Mouse (Mus musculus): ENCODE data around the gene Ddn.

The Ddn gene

DNA sequence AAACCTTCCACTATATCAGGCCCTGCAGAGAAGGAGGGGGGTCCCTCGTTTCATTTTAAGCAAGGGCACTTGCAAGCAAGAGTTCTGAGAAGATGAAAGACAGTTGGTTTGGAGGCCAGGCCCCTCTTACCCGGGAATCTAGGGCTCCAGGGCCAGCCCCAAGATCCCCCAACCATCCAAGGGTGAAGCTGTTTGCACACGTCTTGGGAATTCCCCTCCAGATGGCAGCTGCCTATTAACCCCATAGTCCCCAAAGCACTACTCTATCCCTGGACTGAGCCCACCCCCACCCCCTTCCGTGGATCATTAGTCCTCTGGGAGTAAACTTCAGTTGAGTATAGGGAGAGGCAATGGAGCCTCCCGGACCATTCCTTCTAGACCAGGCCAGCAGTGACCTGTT is 33.8 kb downstream of the Ddn start:
- DNase-seq (ENCODE audit: low spot score) = peak; percentile 21

DNA sequence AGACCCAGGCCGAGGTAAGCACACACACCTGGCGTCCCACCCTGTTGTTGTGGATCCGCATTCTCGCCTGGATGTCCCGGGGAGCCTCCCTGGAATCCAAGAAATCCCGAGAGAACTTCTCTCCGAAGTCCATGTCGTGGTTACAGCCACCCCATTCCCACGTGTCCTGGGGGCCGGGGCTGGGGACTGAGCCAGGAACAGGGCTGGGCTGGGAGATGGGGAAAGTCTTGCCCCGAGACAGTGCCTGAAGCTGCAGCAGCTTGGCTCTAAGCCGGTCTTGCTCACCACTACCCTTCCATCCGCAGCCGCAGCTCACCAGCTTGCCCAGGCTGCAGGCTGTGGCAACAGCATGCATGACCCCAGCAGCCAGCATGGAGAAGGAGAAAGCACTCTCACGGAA is 35.2 kb downstream of the Ddn start:
- DNase-seq (ENCODE audit: low spot score) = no peak

DNA sequence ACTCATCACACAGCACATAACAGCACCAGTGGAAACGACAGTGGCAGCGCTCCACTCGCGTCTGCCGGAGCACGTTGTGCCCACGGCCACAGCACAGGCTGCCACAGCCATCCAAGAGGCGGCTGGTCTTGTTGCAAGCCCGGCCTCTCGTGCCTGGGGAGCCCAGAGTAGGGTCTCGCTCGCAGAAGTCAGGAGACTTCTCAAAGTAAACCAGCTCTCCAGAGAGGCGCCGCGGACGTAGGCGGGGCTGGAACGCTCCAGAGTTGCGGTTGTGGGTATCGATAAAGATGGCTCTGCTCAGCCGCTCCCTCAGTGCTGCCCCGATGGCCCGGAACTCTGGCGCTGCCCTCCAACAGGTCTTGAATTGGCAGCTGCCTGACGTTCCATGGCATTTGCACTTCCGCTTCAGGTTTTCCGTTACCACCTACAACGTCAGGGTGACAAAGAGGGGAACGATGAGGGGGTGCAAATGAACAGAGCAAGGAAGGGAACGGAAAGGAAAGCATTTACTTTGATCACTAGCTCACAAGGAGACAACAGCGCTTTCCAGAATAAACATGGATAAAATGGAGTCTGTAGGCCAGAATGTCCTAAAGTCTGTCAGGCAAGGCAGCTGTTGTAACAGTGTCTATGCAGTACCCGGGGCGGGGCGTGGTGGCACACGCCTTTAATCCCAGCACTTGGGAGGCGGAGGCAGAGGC is 36.6 kb downstream of the Ddn start:
- peak; percentile 78 for DNase-seq (ENCODE audit: low spot score)

DNA sequence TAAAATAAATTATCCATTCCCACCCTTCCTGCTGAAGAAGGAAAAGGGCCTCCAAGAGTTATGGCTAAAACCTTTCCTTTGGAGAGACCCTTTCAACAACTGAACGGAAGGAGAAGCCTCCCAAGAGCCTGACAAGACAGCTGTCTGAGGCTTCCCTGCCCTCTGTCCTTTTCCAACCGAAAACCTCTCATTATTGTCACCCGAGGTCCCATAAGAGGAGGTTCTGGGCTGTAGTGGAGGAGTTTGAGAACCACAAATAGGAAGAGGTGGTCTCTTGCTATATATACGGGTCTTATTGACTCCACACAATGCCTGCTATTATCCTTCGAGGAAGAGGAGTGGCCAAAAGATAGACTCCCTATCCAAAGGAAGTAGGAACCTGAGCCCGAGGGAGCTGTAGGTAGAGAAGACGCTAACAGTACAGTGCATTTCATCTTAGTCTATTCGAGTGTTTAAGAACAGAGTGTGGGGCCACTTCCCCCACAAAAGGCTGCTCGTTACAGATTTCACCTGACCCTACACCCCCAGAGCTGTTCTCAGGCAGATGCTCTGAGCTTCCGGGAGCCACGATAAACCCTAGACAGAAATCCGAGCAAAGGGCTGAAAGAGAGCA is 37.4 kb downstream of the Ddn start:
- peak; percentile 45 for DNase-seq (ENCODE audit: low spot score)

DNA sequence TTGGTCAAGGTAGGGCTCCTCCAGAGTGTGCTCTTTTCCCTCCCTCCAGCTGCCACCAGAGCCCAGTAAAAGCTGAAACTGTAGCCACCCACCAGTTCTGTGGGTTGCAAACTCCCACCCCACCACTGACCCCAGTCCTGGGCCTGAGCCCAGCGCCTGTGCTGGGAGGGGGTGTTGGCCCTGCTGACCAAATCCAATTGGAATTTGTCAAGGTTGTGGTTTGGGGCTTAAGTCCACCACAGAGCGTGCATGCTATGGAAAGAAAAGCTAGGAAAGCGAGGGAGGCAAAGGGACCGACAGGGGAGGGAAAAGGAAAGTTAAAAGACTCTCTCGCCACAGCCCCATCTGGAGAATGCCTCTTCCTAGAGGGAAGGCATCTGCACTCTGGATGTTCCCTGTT is 41.0 kb downstream of the Ddn start:
- no peak for DNase-seq (ENCODE audit: low spot score)

DNA sequence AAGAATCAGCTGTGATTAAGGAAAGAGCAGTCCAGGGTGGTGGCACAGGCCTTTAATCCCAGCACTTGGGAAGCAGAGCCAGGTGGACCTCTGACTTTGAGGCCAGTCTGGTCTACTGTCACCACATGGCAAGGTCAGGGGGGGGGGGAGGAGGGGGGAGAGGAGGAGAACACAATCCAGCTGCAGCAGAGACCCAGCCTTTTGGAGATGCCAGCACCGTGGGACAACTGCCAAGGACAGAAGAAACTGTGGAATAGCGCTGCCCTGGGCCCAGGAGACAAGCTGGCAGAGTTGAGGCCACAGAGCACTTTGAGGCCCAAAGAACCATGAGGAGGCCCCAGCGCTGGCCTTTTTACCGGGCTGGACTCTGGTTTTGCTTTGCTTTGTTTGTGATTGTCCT is 43.4 kb downstream of the Ddn start:
- DNase-seq (ENCODE audit: low spot score) = peak; percentile 56

DNA sequence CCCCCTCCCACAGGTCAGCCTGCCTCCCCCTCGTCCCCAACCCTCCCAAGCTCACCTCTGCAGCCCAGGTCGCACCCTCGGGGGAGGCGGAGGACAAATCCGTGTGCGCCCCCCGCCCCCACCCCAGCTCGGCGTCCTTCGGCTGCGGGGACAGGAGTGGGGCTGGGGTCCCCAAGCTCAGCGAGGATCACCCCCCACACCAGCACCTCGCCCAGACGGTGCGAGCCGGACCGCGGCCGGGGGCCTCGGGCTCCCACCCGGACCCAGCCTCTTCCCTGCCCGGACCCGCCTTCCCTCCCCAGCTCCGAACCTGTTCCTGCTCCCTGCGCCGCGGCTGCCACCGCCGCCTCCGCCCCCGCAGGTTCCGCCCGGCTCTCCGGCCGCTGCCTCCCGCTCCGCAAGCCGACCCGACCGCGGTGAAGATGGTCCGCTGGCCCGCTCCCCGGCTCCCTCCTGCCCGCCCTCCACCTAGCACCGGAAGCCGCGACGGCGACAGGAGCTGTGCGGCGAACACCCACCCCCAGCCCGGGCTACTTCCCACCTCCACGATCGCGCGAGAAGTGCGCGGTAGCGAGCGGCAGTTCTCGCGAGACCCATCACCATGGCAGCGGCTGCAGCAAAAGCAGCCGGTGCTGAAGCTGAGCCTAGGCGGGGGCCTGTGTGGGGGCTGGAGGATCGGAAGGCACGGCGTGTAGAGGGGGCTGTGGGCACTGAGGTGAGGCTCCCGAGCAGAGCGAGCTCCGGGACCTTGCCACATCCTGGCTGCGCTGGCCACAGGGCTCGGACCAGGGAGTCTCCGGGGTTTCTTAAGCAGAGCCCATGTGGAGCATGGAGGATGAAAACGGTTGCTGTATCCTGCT is 46.4 kb downstream of the Ddn start, which contains the start of gene Arf3:
TSS of gene Arf3 (minus strand) at position 545 of the 860 bp plus-strand sequence.
- DNase-seq (ENCODE audit: low spot score) = peak; percentile 99

DNA sequence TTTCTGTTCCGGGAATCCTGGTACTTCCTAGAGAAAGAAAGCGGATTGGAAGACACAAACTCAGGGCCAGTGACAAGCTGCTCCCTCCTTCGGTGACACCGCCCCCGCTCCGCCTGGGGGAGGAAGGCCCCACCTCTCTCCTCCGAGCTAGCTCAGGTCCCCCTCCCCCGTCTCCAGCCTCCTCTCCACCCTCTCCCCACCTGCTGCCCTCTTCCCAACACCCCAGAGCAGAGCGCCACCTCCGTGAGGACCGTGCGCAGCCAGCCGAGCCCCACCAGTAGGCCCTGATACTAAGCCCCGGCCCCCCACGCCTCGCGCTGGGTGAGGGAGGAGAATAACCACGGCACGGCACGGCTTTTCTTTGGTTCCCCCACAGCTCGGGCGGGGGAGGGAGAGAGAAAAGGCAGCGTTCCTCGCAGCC is 47.1 kb downstream of the Ddn start:
- DNase-seq (ENCODE audit: low spot score) = peak; percentile 87

DNA sequence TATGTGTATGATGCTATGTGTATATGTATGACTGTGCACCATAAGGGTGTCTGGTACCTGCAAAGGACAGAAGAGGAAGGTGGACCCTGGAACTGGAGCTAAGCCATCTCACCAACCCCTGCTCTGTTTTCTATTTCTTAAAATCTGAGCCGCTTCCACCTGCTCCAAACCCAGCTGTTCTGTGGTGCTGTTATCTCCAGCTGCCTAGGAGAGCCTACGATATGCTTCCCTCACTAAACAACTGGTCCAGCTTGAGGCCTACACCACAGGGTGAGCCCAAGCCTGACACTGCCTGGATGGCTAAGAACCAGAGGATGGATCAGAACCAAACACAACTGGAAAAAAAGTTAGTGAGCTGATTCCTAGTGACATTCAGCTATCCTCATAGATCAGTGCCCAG is 55.2 kb downstream of the Ddn start:
- no peak for DNase-seq (ENCODE audit: low spot score)

All from MN1 (cell line).